Mouse (Mus musculus): Measurements from ENCODE around the gene Psme2.

The Psme2 gene

DNA sequence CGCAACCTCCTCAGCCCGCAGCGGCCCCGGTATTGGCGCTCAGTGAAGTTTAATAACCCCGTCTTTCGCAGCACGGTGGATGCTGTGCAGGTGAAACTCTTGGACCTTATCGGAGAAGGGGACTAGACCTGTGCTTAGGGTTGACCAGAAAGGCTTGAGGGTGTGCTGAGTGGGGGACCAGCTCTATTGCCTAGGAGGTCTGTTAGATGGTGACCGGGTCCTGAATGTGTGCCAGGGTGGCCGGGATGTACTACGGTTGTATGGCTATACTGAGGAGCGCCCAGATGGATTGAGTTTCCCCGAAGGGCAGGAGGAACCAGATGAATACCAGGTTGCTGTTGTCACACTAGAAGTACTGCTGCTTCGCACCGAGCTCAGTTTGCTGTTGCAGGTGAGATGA lies 1.3 kb upstream of the Psme2 start:
- DNase-seq, result no peak

DNA sequence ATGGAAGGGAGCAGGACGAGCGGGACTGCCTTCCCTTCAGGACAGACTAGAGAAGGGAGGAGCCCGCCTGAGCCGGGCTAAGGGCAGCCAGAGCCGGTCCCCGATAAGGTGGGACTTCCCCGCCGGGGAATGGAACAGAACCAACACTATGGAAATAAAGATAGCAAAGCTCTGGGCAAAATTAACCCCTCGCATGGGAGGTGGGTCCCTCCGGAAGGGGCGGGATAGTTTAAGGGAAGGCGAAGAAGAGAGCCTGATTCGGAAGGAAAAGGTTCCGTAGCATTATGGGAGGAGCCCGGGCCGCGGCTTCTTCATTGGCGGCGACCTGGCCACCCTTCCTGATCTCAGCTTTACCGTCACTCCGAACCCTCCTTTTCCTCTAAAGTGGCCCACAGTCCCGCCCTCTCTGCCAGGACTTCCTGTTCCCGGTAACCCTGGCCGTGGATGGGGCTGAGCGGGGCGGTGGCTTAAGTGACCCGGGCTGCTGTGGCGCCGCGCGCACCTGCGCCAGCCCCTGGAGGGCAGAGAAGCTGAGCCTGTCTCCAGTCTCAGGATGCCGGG lies 498 bp upstream of the Psme2 start, which contains the start of gene Rnf31:
TSS of gene Rnf31 (plus strand) at position 378 of the 561 bp plus-strand sequence.
- DNase-seq, result peak; percentile 90

DNA sequence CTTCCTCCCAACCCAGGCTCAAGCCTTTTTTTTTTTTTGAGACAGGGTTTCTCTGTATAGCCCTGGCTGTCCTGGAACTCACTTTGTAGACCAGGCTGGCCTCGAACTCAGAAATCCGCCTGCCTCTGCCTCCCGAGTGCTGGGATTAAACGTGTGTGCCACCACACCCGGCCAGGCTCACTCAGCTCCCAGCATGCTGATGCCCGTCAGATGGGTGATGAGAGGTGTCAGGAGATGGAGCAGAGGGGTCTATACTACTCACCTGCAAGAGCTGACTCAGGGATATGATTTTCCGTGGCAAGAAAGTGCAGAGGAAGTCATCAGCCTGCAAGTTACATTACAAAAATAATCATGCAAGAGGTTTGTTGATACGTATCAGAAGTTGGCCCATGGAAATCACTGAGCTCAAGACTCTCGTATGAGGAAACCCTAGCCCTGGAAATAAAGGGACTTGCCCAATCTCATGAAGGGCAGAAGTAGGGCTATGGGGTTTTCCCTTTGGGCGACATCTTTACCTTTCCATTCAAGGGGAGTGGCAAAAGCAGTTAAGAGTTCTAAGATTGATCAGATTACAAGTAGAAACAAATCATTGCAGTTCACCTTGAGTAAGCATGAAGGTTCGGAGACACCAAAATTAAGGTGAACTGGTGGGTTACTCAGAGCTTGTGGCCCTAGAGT lies 1.0 kb downstream of the Psme2 start:
- DNase-seq, result no peak

DNA sequence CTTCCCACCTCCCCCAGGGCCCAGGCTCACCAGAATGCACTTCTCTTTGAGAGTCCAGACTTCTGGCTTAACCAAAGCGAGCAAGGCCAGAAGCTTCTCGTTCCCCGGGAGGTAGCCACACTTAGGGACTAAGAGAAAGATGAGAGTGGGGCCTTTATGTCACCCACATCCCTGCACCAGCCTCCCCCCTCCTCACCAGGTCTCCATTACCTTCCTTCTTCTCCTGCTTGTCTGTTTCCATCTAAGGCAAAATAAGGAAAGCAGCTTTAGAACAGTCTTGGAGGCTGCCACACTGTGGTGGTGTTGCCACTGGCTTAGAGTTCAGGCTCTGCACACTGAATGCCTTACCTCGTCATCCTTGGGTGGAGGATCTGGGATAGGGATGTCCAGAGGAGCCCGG lies 1.6 kb downstream of the Psme2 start:
- no peak for DNase-seq

DNA sequence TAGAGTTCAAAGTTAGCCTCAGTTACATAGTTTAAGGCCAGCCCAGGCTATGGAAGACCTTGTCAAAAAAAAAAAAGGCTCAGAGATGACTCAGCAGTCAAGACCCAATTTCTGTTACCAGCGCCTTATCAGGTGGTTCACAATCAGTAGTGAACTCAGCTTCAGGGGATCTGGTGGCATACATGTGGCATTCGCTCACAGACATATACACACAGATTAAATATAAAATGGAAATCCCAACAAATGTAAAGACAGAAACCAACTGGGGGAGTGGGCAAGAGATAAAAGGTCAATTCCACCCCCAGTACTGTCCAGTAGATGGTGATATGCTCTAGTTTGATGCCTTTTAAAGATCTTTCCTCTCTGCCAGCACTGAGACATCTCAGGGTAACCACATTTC lies 4.8 kb downstream of the Psme2 start:
- no peak for DNase-seq

DNA sequence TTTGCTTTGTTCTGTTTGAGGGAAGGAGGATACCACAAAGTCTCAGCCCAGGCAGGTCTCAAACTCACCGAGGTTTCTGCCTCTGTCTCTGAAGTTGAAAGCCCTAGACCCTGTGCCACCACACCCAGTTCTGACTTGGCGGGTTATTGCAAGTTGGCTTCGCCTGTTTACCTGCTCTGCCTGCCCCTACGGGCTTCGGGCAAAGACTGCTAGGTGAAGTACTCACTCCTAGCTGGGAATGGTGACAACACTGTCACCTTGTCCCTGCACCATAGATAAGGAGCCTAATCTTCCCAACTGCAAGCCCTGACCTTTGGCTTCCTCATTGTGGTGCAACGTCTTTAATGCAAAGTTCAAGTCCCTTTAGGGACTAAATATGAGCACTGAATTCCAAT lies 5.3 kb downstream of the Psme2 start:
- DNase-seq, result no peak

DNA sequence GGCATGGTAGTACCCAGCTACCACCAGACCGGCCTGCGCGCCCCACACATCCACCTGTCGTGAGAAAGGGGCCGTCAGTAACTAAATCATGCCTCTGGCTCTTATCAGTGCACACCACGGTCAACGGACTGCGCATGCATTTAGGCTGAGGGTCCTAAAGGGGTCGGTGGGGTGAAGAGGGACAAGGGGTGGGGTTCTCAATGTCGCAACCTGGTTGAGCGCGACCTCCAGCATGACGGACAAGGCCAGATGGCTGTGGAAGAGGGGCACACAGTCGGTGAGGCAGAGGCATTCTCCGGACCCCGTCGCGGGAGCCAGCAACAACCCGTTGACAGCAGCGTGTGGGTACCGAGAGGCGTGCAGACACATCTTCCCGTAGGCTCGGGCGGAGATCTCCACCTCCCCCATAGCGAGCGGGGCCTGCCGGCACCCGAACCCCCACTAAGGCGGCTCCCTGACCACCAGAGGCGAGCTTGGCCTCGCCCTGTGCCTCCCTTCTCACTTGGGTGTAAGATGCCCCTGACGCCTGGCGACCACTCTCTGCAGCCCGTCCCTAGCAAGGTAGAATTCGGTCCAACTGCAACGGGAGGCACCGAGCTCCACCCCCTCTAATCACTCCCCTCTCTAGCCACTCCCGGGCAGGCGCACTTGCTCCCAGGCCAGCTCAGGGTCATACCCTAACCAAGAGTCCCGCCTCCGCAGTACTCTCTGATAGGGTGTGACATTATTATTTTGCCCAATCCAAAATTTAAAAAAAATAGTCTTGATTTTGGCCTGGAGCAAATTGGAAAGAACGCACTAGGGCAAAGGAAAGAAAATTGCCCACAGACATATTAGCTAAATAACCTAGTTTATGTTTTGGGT lies 6.0 kb downstream of the Psme2 start, which contains the start of gene Emc9:
TSS of gene Emc9 (minus strand) at position 601 of the 864 bp plus-strand sequence.
- peak; percentile 49 for DNase-seq

DNA sequence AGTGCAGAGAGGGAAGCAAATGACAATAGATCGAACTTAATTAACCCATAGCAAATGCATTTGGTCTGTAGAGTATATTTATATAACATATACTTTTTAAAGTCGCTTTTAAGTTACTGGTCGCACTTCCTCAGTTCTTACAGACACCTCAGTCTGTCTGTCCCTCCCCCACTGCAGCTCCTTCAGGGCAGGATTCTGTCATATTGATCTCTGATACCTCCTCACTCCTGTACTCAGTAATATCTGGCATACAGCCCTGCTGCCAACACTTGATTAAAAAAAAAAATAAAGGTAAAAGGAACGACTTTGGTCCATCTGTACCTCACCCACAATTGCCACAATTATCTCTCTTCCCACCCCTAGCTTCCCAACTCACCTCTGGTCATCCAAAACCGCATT lies 6.6 kb downstream of the Psme2 start:
- DNase-seq, result no peak

DNA sequence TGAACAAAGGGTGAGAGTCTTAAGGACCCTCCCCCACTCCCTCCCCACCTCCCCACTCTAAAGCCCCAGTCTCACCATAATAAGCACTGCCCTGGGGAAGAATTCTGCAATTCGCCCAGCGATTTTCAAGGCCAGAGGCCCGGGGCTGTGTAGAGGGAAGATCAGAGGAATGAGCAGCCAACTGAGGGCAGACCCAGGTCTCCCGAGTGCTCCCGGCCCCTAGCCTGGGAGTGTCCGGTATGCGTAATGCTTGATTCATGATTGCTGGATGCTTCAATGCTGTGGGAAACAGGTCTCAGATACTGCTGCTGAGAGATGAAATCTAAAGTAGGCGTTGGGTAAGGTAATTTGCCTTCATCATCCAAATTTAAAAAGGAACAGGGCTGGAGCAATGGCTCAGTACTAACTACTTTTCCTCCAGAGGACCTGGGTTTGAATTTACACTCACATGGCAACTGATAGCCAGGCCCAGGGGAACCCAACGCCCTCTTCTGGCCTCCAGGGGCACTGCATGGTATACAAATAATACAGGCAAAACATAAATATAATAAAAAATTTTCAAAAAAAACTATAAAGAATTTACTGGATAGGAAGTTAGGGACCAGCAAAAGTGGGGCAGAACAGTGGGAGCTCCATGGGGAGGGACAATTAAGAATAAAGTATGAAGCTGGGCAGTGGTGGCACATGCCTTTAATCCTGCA lies 8.8 kb downstream of the Psme2 start:
- no peak for DNase-seq

DNA sequence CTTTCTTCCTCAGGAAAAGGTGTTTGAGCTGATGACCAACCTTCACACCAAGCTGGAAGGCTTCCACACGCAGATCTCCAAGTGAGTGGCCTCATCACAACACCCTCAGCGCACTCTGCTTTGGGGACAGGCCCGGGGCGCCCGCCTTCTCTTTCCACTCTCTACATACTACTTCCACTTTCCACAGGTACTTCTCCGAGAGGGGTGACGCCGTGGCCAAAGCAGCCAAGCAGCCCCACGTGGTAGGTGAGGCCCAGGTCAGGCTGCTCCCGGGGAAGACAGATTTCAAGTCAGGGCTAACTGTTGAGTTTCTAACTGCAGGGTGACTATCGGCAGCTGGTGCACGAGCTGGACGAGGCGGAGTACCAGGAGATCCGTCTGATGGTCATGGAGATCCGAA lies 10.2 kb downstream of the Psme2 start:
- no peak for DNase-seq

DNA sequence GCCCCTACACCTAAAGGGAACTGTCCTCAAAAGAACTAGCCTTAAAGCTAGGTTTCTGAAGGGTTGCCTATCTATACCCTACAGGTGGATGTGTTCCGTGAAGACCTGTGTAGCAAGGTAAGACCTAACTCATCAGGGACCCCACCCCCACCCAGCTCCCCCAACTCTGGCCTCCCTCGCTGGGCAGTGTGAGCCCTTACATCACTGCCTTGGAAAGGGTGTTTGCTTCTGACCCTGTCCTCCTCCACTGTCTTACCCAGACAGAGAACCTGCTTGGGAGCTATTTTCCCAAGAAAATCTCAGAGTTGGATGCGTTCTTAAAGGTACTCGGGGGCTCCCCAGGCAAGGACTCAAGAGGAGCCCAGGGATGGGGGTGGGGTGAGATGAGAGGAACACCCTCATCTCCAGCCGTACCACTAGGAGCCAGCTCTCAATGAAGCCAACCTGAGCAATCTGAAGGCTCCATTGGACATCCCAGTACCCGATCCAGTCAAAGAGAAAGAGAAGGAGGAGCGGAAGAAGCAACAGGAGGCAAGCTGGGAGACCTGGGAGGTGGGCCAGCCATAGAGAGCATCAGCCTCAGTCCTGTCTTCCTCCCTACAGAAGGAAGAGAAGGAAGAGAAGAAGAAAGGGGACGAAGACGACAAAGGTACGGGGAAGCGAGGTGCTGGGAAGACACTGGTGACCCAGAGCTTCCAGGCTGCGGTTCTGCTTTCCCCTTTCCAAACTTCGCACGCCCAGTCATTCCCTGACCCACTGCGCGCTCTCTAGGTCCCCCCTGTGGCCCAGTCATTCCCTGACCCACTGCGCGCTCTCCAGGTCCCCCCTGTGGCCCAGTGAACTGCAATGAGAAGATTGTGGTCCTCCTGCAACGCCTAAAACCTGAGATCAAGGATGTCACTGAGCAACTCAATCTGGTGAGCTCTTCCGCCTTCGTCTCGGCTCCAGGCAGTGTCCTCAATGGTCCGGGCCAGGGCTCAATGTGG lies 11.1 kb downstream of the Psme2 start:
- DNase-seq, result no peak

DNA sequence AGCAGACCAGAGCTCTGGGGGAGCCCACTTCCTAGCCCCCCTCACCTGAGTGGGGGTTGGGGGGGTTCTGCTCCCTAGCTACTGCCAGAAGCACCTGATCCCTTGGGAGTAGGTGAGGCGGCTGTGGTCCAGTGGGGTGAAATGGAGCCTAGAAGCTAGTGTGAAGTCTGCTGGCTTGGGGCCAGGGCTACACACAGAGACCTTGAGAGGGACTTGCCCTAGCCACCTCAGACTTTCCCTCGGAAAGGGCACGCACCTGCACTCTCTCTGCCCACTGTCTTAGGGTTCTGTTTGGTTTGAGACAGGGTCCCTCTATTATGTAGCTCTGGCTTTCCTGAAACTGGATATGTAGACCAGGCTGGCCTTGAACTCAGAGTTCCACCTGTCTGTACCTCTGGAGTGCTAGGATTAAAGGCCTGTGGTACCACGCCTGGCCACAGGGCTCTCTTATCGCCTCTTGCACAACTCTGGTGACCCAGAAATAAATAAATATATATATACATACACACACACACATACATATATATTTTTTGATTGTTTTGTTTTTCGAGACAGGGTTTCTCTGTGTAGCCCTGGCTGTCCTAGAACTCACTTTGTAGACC lies 12.1 kb downstream of the Psme2 start:
- DNase-seq, result peak; percentile 48

DNA sequence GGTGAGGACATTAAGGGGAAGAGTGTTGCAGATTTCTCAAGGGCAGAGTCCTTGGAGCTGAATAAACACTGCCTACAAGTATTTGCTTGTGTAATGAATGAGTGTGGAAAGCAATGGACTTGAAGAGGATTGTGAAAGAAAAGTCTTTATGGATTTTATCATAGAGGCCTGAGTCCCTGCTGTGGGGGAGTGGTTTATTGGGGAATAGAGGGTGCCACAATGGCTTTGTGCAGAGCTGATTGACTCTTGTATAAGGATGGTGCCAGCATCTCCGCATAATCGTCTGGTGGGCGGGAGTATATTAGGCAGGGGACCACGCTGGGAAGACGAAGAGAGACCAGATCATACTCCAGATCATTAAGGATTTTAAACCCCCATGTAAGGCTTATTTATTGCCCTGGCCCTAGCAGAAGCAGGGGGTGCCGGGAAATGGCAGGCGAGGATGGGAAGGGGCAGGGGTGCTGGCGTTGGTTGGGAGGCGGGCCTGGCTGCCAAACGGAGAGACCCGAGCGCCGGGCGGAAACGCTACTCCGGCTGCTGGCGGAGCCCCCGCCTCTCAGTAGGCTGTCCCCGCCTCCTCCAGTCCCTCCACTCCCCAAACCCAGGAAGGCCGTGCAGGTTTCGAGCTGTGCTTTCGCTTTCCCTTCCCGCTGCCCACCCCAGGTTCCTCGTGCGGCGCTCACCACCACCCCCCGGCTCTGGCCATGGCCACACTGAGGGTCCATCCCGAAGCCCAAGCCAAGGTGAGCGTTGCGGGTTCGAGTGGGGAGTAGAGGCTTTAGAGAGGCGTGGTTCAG lies 12.8 kb downstream of the Psme2 start, which contains the start of gene Psme1:
TSS of gene Psme1 (plus strand) at position 253 of the 797 bp plus-strand sequence.
- peak; percentile 74 for DNase-seq

DNA sequence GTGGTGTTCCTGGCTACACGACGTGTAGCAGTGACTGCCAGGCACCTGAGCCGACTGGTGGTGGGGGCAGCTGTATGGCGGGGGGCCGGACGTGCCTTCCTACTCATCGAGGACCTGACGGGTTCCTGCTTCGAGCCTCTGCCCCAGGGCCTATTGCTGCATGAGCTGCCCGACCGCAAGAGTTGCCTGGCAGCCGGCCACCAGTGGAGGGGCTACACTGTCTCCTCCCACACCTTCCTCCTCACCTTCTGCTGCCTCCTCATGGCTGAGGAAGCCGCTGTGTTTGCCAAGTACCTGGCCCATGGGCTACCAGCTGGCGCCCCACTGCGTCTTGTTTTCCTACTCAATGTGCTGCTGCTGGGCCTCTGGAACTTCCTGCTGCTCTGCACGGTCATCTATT lies 14.5 kb downstream of the Psme2 start:
- DNase-seq, result peak; percentile 40

DNA sequence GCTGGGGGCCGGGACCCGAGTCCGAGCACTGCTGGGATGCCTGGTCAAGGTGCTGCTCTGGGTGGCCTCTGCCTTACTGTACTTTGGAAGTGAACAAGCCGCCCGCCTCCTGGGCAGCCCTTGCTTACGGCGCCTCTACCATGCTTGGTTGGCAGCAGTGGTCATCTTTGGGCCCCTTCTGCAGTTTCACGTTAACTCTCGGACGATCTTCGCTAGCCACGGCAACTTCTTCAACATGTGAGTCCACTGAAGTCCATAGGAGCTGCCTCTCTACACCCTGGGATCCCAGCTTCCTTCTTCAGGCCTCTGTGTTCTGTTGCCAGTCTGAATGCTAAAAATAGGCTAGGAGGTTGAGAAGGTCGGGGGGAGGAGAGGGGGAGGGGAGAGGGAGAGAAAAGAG lies 15.2 kb downstream of the Psme2 start:
- DNase-seq, result no peak

DNA sequence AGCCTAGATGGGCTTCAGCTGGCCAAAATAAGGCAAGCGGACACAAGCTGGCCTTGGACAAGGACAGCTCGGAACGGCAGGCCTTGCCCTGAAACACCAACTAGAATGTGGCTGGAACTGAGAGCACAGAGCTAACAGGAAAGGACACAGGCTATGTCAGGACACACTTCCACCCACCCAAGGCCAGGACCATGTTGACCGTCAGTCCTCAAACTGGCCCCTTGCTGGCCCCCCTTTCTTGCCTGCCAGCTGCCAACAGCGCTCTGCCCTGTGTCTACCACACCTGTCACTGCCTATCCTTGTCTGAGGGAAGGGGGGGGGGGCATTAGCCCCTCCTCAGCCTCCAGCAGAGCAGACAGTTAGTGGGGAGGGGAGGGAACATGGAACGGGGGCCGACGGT lies 15.6 kb downstream of the Psme2 start, which contains the start of gene Fitm1:
TSS of gene Fitm1 (plus strand) at position 316 of the 400 bp plus-strand sequence.
- no peak for DNase-seq

DNA sequence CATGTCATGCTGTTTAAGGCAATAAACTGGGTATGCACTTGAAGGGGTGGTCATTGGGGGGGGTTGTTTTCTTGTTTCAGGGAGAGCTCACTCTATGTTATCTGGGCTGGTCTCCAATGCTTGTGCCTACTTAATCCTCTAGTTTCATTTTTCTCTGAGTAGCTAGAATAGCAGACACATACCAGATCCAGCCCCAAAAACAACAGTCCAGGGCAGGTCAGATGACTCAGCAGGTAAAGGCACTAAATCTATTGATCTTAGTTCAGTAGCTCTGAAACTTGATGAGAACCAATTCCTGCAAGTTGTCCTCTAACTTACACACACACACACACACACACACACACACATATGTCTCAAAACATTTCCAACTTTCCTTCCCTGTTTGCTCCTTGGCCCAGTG lies 19.2 kb downstream of the Psme2 start:
- DNase-seq, result no peak

DNA sequence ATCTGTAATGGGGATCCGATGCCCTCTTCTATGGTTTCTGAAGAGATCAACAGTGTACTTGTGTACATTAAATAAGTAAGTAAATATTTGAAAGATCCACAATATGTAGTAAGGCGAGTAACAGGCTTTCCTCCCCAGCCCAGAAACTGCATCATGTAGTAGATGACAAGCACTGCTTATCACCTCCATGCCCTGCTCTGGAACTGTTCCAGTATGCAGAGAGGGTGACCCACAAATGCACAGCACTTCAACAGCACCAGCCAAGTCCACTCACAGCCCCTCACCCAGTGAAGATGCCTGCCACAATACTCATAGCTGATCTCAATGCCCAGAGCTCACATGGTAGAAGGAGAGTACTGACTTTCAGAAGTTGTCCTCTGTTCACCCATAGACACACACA lies 20.3 kb downstream of the Psme2 start:
- no peak for DNase-seq

DNA sequence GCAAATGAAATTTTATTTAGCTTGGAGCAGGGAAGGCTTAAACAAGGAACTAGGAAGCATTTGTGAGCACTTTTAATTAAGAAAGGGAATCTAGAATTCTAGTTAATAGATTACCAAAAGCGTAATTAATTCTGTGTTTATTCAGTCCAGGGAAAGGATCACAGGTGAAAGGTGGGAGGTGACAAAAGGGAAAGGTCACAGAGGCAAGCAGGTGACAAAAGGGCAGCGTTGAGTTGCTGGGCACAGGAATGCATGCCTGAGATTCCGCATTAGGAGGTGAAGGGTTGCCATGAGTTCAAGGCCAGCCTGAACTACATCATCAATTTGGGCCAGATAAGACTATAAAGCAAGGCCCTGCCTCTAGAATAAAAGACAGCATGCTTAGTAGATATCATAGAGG lies 23.4 kb downstream of the Psme2 start:
- DNase-seq, result no peak

DNA sequence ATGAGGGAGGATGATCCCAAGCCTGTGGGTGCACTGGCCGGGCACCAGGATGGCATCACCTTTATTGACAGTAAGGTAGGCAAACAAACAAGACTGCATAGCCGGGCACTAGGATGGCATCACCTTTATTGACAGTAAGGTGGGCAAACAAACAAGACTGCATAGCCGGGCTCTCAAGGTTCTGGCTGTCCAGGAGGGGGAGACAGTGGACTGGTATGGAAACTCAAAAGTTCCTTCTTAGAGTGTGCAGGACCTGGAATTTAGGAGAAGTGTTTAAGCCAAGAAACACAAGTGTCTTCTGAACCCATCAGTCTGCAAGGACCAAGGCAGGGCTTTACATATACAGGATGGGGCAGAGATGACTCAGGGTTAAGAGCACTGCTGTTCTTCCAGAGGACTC lies 25.2 kb downstream of the Psme2 start:
- no peak for DNase-seq

DNA sequence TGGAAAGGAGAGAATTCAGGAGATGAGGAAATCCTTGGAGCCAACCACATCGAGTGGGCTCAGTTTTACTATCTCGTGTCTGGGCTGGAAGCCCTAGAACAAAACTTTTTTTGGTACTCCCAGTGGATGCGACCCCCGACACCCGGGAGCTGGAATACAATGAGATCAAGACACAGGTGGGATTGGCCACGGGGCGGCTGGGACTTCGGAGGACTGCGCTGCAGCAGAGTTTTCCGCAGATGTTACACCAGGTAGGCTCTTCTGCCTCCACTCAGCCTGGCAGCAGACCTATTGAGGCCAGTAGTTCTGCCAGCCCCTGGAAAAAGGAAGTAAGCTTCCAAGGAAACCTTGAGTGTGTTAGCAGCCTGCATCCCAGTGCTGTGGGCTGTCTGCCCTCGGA lies 27.7 kb downstream of the Psme2 start:
- no peak for DNase-seq
